Mouse (Mus musculus): ENCODE data around the gene Cobl.
A peak's percentile ranks its signal among the peaks of the same experiment; 100 is the strongest.

The Cobl gene

GRCm38 (mm10) chr11:12444215-12444614 lies 20.5 kb downstream of the Cobl start:
- DNase-seq (ENCODE audit: low spot score), result no peak

- DNase-seq (ENCODE audit: low spot score), result no peak
Measured at GRCm38 (mm10) chr11:12443614-12444013, 21.1 kb downstream of the Cobl start.

GRCm38 (mm10) chr11:12443185-12443584 lies 21.6 kb downstream of the Cobl start:
- no peak for DNase-seq (ENCODE audit: low spot score)

- DNase-seq (ENCODE audit: low spot score), result no peak
Measured at GRCm38 (mm10) chr11:12442283-12442682, 22.5 kb downstream of the Cobl start.

GRCm38 (mm10) chr11:12435905-12436304 lies 28.9 kb downstream of the Cobl start:
- no peak for DNase-seq (ENCODE audit: low spot score)

- no peak for DNase-seq (ENCODE audit: low spot score)
Measured at GRCm38 (mm10) chr11:12435018-12435417, 29.7 kb downstream of the Cobl start.

- DNase-seq (ENCODE audit: low spot score), result no peak
Measured at GRCm38 (mm10) chr11:12434597-12434996, 30.2 kb downstream of the Cobl start.

- no peak for DNase-seq (ENCODE audit: low spot score)
Measured at GRCm38 (mm10) chr11:12431911-12432310, 32.8 kb downstream of the Cobl start.

GRCm38 (mm10) chr11:12430231-12431041 lies 34.3 kb downstream of the Cobl start:
- DNase-seq (ENCODE audit: low spot score), result no peak

- no peak for DNase-seq (ENCODE audit: low spot score)
Measured at GRCm38 (mm10) chr11:12426746-12427145, 38.0 kb downstream of the Cobl start.

- DNase-seq (ENCODE audit: low spot score), result no peak
Measured at GRCm38 (mm10) chr11:12424205-12424604, 40.6 kb downstream of the Cobl start.

GRCm38 (mm10) chr11:12421183-12421582 lies 43.6 kb downstream of the Cobl start:
- DNase-seq (ENCODE audit: low spot score), result no peak

- no peak for DNase-seq (ENCODE audit: low spot score)
Measured at GRCm38 (mm10) chr11:12420146-12420545, 44.6 kb downstream of the Cobl start.

- peak; percentile 13 for DNase-seq (ENCODE audit: low spot score)
Measured at GRCm38 (mm10) chr11:12416899-12417298, 47.9 kb downstream of the Cobl start.

GRCm38 (mm10) chr11:12415329-12415728 lies 49.4 kb downstream of the Cobl start:
- no peak for DNase-seq (ENCODE audit: low spot score)

- no peak for DNase-seq (ENCODE audit: low spot score)
Measured at GRCm38 (mm10) chr11:12411950-12412349, 52.8 kb downstream of the Cobl start.

GRCm38 (mm10) chr11:12411075-12411807 lies 53.5 kb downstream of the Cobl start:
- DNase-seq (ENCODE audit: low spot score), result no peak

GRCm38 (mm10) chr11:12409463-12409862 lies 55.3 kb downstream of the Cobl start:
- no peak for DNase-seq (ENCODE audit: low spot score)

- DNase-seq (ENCODE audit: low spot score), result no peak
Measured at GRCm38 (mm10) chr11:12407834-12408233, 56.9 kb downstream of the Cobl start.

GRCm38 (mm10) chr11:12399903-12400302 lies 64.9 kb downstream of the Cobl start:
- no peak for DNase-seq (ENCODE audit: low spot score)

GRCm38 (mm10) chr11:12396196-12396595 lies 68.6 kb downstream of the Cobl start:
- DNase-seq (ENCODE audit: low spot score), result no peak

GRCm38 (mm10) chr11:12394701-12395100 lies 70.1 kb downstream of the Cobl start:
- DNase-seq (ENCODE audit: low spot score), result no peak

- DNase-seq (ENCODE audit: low spot score), result peak; percentile 5
Measured at GRCm38 (mm10) chr11:12394151-12394550, 70.6 kb downstream of the Cobl start.
